Mouse (Mus musculus) neutrophil, adult 5-6 weeks (primary cell): ENCODE measurements around the gene Asxl2. TPM values are rescaled to one million over a fixed set of nuclear protein-coding genes. Genes with fewer than 3 reads are reported as not detected.
A peak's percentile ranks its signal among the peaks of the same experiment; 100 is the strongest.
"Not testable (repeated sequence)": the region's sequence is repeated elsewhere in the genome, so short reads cannot be mapped to it uniquely, and the experiment has no call there.

Experiments
- ATAC-seq: fragments of 151-379, 151-347 bp; 2 replicates; pipeline ENCODE4 v1.8.0; 2017; ENCODE audit warnings: mild to moderate bottlenecking, moderate TSS enrichment; ENCODE audit not compliant: insufficient number of reproducible peaks, poor library complexity, low FRiP score, severe bottlenecking; ENCODE audit errors: extremely low read depth
- total RNA-seq: library from RNA; stranded (forward); fragments of 200-1000 nt; gene quantifications from 2 replicates; pipeline ENCODE4 v1.2.3, GENCODE M21; 2017

Asxl2 gene
- total RNA-seq, 1 experiment from 2014 or later: 62.8 TPM

- not testable (repeated sequence) for ATAC-seq
Measured at GRCm38 (mm10) chr12:3535446-3535845, 108.8 kb downstream of the Asxl2 start.

- no peak for ATAC-seq
Measured at GRCm38 (mm10) chr12:3537616-3538015, 111.0 kb downstream of the Asxl2 start.

- no peak for ATAC-seq
Measured at GRCm38 (mm10) chr12:3538036-3538435, 111.4 kb downstream of the Asxl2 start.

- no peak for ATAC-seq
Measured at GRCm38 (mm10) chr12:3539605-3540004, 112.9 kb downstream of the Asxl2 start.

GRCm38 (mm10) chr12:3540871-3541270, 114.2 kb downstream of the Asxl2 start:
- ATAC-seq: no peak

GRCm38 (mm10) chr12:3545451-3545850, 118.8 kb downstream of the Asxl2 start:
- no peak for ATAC-seq

GRCm38 (mm10) chr12:3546121-3546658, 119.5 kb downstream of the Asxl2 start:
- no peak for ATAC-seq

- ATAC-seq: no peak
Measured at GRCm38 (mm10) chr12:3546781-3547180, 120.1 kb downstream of the Asxl2 start.

- no peak for ATAC-seq
Measured at GRCm38 (mm10) chr12:3547506-3547905, 120.8 kb downstream of the Asxl2 start.

GRCm38 (mm10) chr12:3547911-3548310, 121.3 kb downstream of the Asxl2 start:
- ATAC-seq: no peak

- 0 out of 2 replicates have a peak, but pooled peaks have one; percentile 19 for ATAC-seq
Measured at GRCm38 (mm10) chr12:3548582-3549211, 122.0 kb downstream of the Asxl2 start.

GRCm38 (mm10) chr12:3550280-3550679, 123.6 kb downstream of the Asxl2 start:
- no peak for ATAC-seq

Other genes starting within 250 kb of the Asxl2 start
- gene Rab10, start 116.9 kb upstream of the Asxl2 start, total RNA-seq: 93.8 and 93.9 TPM in 2 replicates
- gene Kif3c, start 61.7 kb upstream of the Asxl2 start, total RNA-seq: 7.1 and 10.9 TPM in 2 replicates
- gene Dtnb, start 145.5 kb downstream of the Asxl2 start, total RNA-seq: 24.7 and 27.7 TPM in 2 replicates